Mouse (Mus musculus) CD8-positive naive resting alpha-beta T cell, adult 2 months (primary cell): ENCODE data around the gene St7l.

Source experiments
- DNase-seq, 2 experiments: peaks; one replicate each; pipeline ENCODE4 v3.0.0; 2022; ENCODE audit warnings: low read depth in 2 of 2, low spot score in 2 of 2

The St7l gene

DNA sequence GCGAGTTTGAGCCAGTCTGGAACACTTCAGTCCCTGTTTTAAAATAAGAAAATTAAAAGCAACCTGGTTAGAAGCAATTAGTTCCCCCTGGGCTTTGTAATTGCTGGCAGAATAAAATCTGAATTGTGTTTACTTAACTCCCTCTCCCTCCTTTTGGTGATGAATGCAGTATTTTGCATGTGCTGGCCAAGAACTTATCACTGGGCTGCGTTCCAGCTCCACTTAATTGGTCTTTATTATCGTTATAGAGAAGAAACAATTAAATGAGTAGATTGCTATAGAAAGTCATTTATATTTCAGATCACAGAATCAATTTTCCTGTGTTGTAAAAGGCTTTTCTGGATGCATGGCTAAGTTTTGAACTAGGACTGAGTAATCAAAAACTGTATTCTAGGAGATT, 32.3 kb downstream of the St7l start:
- no peak for DNase-seq

DNA sequence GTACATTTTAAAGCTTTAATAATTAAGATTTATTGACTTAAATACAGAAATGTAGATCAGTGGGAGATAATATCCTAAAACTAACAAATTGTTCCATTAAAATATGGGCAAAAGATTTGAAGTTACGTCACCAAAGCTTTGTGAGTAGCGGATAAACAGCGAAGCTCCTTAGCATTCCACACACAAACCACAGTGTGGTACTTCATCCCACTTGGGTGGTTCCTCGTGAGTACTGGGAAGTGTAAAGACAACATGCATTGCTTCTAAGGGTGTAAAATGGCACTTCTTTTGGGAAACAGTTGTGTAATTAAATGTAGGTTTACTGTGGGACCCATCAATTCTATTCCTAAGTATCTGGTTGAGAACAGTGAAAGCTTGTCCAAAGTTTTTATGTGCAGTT, 37.3 kb downstream of the St7l start:
- DNase-seq, result no peak

DNA sequence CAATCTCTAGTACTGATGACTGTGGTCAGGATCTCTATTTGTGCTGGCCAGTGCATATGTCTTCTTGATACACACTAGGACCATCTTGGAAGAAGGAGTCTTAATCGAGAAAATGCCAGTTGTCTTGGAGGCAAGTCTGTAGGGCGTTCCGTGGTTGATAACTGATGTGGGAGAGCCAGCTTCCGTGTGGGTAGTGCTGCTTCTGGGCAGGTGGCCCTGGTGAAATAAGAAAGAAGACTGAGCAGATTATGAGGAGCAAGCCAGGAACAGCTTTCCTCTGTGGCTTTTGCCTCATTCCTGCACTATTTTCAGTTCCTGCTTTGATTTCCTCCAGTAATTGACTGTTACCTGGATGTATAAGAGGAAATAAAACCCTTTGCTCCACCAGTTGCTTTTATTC, 41.6 kb downstream of the St7l start:
- DNase-seq, result no peak

DNA sequence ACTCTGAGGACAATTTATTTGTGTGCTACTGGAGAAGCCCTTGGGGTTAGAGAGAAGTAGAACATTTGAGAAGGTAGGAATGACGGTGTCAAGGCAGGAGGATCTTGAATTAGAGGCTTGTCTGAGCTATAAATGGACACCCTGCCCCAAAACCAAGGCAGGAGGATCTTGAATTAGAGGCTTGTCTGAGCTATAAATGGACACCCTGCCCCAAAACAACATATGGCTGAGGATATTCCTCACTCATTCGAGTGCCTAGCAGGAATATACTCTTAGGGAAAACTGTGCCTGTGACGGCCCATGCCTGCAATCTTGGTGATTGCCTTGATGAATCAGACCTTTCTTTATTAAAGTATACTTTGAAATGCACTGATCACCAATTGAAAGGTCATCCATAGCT, 42.2 kb downstream of the St7l start:
- no peak for DNase-seq

DNA sequence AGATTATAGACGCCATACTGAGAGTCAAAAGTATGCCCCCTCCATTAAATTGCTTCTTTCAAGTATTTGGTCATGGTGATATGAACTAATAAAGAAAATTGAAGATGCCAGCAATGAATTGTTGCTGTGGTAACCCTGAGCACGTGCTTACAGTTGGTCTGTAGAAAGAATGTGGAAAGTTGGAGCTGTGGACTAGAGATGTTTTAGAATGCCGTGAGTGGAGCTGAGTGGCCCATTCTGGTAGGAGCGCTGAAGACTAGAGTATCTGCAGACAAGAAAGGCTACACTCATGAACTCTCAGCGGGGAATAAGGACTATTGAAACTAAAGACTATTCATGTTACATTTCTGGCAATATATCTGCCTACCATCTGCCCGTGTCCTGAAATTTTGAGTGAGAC, 45.4 kb downstream of the St7l start:
- no peak for DNase-seq

DNA sequence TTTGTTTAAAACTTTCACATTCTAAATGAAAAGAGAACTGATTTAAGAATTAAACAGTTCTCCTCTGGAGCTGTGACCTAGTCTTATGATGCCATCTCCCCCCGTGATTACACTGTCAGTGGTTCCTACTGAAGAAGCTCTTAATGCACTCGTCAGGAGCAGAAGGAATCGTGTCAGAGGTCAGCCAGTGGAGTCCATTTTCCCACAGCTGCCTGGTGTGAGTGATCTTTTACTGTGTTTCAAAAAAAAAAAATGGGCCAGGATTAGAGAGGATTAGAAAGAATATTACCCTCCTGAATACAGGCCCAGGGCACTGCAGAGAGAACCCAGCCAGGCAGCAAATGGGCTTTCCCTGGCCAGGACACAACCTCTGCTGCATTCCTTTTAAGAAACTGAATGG, 51.2 kb downstream of the St7l start:
- no peak for DNase-seq

DNA sequence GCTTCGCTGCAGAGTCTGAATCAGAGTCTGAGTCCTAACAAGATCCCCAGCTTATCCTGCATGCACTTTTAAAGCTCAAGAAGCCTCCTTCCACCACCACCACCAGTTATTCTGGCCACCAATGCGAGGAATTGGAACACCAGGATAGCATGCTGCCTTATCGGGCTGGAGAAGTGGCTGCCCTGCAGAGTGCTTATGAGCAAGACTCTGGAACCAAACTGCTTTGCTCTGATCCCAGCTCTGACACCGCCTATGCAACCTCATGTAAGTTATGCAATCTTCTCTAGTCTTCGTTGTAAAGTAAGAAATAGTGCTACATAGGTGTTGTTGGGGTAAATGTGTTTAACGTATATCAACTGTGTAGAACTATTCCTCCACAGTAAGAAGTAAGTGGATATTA, 65.6 kb downstream of the St7l start:
- no peak for DNase-seq

DNA sequence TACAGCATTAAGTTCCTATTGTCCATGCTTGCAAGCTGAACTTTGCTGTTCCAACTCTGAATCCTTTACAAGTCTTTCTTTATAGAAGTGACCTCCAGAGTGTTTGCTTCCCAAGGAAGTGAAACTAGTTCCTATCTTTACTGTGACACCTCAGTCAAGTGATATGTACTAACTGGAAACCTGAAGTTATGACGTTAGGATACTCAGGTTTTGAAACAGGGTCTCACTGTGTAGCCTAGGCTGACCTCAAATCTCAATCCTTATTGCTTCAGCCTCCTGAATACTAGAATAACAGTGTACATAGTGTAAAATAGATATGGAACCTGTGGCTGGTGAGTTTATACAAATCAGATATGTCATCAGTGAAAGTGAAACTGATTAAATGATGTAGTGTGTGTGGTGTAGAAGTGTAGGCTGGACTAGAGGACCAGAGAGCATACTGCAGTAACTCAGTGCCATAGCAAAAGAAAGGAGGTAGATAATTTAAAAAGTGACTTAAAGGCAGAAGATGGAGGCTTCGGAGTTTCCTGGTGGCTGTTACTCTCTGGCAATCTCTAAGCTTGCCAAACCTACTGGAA, 74.0 kb downstream of the St7l start:
- DNase-seq, result no peak

DNA sequence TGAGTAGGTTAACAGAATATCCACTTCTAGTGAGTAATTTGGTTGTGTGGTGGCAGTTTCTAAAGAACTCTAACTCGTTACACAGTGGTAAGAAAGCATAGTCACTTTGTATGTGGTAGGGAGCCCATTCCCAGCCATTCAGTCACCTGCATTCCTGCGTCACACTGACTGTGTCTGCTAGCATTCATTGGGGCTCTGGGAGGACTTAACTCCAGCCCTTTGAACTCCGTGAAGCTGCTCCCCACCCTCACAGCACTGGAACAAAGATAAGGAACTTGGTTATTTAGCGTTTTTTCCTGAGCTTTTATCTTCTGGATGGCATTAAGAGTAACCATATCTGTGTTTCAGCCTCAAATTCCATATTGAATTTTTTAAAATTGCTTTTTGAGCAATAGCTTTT, 74.5 kb downstream of the St7l start:
- DNase-seq, result no peak

DNA sequence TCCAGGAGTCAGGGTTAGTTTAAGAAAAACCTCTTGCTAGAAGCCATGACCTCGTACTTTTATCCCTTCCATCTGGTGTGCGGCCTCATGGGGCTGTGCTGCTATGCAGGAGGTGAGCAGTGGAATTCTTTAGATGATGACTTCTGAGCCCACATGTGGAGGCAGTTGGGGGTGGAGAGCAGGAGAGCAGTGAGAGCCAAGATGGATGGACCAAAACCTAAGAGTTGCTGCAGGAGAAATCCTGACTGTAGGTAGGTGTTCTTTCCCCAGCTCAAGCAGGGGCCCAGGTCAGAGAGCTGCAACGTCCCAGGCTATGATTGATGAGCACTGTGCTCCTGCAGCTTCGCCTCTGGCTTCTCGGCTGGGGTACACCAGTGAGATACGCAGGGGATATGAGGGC, 76.9 kb downstream of the St7l start:
- DNase-seq, result no peak

DNA sequence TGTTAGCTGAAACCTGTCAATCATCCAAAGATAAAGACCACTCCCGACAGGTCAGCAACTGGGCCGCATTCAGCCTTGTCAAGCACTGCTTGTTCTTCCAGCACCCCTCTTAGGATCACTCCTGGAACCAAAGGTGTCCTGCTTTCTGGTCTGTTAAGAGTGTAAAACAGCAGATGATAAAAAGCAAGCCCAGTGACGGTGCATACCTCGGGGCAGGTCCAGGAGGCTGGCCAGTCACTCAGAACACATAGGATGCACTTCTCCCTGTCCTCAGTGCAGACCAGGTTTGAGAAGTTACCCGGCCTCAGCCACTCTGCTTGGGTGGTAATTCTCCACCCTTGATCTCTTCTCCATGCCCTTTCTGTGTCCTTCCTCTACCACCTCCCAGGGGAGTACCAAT, 78.9 kb downstream of the St7l start:
- no peak for DNase-seq

DNA sequence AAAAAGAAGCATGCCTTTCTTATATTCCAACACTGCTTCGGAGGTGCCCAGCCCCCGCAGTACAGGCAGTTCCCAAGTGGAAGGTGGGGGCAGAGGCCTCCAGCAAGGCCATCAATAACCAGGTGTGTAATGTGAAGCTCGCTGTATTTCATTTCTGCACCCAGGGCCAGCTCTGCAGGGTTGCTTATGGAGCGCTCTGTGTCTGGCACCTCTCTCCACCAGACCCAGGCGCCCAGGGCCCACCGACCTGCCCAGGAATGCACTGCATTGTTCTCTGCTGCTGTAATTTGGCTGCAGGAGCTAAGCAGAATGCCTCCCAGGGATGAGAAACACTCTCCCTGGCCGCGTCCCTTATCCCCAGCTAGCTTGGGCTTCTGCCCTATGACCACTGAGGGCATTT, 79.5 kb downstream of the St7l start:
- no peak for DNase-seq

DNA sequence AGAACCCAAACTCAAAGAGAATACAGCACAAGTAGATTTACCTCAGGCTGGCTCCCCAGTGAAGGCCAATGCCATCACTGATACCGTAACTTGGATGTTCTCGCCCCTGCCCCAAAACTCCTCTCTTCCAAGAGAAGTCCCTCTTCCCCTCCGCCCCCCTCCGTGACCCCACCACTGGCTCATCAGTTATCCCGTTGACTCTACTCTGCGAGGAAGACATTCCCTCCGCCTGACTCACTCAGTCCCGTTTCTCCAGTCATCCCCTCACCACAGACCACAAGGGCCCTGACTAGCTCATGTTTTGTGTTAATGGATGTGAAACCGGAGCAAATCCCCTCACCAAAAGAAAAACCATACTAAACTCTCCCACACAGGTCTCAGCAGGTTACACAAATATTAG, 81.1 kb downstream of the St7l start:
- DNase-seq, result no peak

DNA sequence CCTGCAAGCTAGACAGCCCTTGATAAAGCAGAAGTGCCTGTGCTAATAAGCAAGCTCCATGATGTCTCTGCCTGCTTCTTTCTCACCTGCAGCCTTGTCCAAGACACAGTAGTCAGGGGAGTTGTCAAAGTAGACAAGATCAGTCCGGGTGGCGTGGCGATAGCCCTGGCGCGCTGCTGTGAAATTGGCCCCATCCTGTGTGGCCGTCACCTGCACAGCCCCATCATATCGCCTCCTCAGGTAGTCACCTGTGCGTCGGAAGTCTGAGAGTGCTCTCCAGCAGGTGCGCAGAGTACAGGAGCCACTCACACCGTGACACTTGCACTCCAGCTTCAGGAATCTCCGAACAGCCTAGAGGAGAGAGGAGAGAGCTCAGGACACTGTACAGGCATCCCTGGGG, 87.1 kb downstream of the St7l start:
- no peak for DNase-seq

DNA sequence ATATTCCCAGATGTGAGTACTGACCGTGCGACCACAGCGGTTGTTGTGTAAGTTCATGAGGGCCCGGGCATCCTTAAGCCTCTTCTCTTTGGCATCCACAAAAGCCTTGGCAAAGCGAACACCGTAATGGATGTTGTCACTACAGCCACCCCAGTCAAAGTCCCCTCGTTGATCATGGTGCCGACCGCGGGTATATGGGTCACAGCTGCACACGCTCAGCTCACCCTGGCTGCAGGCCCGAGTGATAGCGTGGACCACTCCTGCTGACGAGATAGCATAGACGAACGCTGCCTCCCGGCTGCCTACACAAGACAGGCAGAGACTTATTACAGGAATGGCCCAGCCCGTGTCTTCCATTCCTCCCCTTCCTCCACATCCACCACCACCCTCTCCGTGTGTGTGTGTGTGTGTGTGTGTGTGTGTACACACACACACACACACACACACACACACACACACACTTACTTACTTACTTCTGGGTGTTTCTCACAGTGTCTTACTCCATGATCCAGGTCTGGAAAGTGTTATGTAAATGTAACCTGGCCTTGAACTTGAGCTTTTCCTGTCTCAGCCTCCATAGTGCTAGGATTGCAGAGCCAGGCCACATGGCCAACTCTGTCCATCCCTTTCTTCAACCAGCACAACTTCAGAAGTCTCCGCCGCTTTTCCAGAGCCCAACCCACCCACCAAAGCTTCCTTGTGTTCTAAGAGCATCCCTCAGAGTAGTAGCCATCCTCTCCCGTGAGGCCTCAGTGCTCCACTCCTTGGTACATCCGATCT, 89.3 kb downstream of the St7l start:
- no peak for DNase-seq

DNA sequence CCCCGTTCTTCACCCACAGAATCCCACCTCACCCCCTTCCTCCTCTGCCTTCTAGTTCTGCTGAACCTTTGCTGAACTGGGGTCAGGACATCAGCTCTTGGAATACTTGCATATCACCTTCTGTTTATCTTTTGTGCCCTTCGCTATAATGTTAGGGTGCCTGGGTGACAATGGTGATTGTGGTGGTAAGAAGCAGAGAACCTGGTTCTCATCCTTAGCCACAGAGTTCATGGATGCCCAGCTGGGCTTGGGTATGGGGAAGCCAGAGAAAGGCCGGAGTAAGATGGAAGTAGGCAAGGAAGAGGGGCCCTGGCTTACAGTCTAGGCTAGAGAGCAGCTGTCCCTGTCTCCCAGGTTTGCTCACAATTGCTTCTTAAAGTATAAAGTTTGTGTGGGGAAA, 90.3 kb downstream of the St7l start:
- DNase-seq, result no peak

DNA sequence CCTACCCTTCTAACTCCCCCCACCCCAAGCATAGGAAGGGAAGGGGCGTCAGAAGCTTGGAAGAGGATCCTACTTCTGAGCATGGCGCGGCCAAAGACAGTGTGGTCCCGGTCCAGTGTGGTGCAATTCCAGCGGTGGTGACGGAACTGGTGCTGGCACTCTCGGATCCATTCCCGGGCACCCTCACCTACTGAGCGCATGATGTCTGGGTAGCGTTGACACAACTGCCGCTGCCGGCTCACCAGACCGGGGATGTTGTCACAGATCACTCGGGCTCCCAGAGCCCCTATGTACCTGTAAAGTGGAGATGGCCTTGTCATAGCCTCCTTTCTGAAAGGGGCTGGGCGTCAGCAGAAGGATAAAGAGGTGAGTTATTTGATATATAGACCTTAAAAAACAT, 90.7 kb downstream of the St7l start:
- no peak for DNase-seq

DNA sequence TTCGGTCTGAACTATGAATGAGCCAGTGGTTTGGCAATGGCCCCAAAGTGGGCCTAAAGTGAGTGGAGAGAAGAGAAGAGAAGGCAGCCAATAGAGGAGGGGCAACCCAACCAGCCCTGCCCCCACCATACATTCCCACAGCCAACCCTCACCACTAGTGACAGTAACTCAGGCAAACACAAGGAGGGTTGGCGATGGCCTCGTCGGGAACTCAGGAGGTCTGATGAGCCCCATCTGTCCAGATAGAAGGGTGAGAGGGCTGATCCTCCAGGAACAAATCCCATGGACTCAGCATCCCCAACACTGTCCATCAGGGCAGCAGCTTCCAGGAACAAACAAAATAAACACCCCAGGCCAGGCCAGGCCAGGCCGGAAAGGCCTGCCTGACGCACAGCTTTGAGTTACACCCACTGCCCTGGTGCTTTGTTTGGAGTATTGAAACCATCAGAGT, 92.4 kb downstream of the St7l start:
- no peak for DNase-seq

DNA sequence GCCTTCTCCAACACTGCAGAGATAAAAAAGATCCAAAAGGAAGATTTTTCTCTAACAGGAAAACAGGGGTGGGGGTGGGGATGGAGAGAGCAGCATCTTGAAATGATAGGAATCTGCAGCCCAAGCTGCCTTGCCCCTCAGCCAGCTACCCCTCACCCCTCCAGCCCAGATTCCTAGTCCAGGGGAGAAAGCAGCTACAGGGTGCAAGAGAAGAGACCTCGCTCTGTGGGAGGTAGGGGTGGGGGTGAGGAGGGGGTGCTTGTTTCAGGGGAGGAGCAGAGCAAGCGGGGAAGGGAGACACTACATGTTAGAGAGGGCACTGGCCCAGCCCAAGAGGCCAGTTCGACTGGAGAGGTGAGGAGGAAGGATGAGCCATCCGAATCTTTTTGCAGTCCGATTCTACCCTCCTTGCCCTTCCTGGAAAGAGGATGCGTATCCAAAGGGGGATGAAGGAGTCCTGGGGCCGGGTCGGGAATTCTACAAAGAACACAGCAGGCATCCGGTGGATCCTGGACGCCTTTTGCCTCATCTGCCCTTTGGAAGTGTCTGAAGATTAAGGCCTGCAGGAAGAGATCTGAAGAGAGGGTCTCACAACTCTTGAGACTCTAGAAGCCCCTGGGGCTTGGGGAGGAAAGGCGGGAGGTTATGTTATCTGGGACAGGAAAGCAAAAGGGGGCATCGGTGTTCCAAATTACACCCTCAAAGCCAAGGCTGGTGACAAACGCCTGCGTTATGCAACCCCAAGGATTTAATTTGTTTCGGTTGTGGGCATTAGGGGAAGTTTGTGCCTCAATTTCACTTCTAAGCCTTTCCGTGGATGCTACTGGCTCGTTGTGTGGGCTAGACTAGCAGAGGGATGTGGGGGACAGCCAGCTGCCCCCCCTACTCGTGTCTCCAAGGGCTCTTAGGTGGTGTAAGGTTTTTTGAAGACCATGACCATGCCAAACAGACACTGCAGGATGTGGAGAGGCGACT, 96.5 kb downstream of the St7l start:
- no peak for DNase-seq

DNA sequence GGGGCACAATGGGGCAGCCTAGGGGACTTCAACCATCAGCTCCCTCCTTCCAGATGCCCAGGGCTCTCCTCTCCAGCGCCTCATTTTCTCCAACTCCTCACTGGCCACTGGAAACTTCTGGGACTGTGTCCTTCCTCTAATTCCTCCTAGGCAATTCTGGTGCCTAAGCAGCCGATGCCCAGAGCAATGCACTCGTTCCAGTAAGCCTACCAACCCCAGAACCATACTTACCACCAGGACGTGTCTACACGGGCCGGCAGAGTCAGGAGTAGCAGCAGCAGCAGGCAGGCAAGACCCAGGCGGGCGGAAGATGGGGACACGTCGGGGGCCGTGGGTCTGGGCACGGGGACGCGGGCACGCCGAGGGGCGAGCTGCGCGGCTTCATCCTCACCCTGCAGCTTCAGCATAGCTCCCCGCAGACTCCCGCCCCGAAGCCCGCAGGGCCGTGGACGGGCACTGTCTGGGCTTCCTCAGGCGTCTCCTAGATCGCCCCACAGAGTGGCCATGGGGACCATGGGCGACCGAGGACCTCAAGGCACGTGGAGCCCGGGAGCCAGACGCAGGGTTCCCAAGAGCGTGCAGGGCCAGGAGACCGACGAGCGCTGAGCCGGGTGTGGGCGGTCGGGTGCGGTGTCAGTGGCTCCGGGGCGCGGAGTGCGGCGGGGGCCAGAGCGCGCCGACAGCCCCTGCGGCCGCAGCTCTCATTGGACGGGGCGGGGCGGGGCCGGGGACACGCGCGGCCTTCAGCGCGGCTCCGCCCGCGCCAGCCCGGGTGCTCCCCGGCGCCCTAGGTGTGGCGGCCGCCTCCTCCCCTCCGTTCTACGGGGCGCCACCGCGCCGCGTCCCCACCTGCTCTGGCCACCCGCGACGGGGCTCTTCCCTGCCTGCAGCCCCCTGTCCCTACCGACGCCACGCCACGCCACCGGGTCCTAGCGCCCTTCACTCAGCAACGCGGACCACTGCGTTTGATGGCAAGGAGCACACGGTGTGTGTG, 97.6 kb downstream of the St7l start, which contains the start of gene Wnt2b:
TSS of gene Wnt2b (minus strand) at position 856 of the 994 bp plus-strand sequence.
- no peak for DNase-seq

DNA sequence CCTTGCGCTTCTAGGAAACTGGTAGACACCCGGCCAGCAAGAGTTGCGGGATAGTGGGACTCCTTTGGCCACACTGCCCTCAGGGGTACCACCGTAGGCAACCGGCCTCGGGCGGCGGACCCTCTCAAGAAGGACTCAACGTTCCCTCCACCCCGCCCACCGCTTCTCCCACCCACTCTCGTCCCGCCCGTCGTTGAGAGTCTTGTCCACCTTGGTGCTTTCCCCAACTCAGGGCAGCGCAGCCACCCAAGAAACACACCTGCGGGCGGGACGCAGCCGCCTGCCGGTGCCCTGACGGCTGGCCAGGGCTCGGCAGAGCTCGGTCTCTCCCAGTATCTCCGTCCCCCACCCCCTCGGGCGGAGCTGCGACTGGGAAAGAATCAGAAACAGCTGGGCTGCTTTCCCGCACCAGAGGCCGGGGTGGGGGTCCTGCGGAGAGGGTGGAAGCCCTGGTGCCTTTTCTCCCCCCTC, 98.4 kb downstream of the St7l start:
- no peak for DNase-seq
